Mouse (Mus musculus): ENCODE data around the gene Cfap20. TPM values are rescaled to one million over a fixed set of nuclear protein-coding genes. Genes with fewer than 3 reads are reported as not detected.

Cfap20 gene
- total RNA-seq, 2 experiments from 2014 or later, result 13.2 to 30.2 TPM

DNA sequence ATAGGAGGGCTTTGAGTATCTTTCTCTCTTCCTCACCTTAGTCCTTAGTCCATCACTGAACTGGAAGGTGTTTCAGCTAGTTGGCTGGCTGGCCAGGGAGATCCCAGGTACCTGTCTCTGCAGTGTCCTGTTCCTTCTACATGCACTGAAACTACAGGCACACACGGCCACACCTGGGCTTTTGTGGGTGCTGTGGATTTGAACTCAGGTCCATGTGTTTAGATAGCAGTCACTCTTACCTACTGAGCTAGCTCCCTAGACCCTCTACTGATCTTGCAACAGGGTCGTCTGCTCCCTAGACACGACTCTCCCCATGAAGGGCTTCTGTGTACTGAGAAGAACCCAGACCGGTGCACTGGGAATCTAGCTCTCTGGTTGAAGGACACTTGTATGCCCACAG, 57.6 kb downstream of the Cfap20 start:
- no peak for ATAC-seq (replicated peaks; ENCODE audit: low FRiP score, poor library complexity, severe bottlenecking)

- no peak for ATAC-seq (replicated peaks; ENCODE audit: low FRiP score, poor library complexity, severe bottlenecking)
Measured at GRCm38 (mm10) chr8:95376309-95376999, 58.2 kb downstream of the Cfap20 start.

GRCm38 (mm10) chr8:95375374-95375930, 59.2 kb downstream of the Cfap20 start:
- no peak for ATAC-seq (replicated peaks; ENCODE audit: low FRiP score, poor library complexity, severe bottlenecking)

DNA sequence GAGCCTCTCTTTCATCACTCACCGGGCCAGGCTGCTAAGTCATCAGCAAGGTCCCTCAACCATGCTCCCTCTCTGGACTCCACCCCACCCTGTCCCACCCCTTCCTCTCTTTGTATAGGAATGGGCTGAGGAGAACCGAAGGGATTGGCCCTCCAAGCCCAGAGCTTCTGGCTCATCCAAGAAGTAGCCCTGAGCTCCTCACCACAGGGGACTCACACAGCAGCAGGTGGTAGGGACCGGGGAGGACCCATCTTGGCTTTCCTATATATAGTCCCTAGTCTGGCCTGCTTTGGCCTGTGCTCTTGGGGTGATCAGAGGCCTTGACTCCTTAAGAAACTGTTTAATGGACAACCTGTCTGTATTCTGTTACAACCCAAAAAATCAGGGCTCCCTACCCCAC, 60.2 kb downstream of the Cfap20 start:
- no peak for ATAC-seq (replicated peaks; ENCODE audit: low FRiP score, poor library complexity, severe bottlenecking)

- no peak for ATAC-seq (replicated peaks; ENCODE audit: low FRiP score, poor library complexity, severe bottlenecking)
Measured at GRCm38 (mm10) chr8:95373389-95374002, 61.2 kb downstream of the Cfap20 start.

Other genes with a start within 250 kb of the Cfap20 start
- not detected in 2 replicates for gene Kifc3, start 232.1 kb downstream of the Cfap20 start, total RNA-seq (2015; ENCODE audit: low replicate concordance)
- gene Kifc3, start 232.1 kb downstream of the Cfap20 start, total RNA-seq (2017; ENCODE audit: low replicate concordance), result 0.51 and 0.76 TPM in 2 replicates
- not detected in 2 replicates for gene Cngb1, start 128.3 kb downstream of the Cfap20 start, total RNA-seq (2015; ENCODE audit: low replicate concordance)
- not detected in 2 replicates for gene Cngb1, start 128.3 kb downstream of the Cfap20 start, total RNA-seq (2017; ENCODE audit: low replicate concordance)
- not detected in 2 replicates for gene Tepp, start 124.3 kb downstream of the Cfap20 start, total RNA-seq (2015; ENCODE audit: low replicate concordance)
- not detected in 2 replicates for gene Tepp, start 124.3 kb downstream of the Cfap20 start, total RNA-seq (2017; ENCODE audit: low replicate concordance)
- gene Zfp319, start 102.9 kb downstream of the Cfap20 start, total RNA-seq (2015; ENCODE audit: low replicate concordance), result 0.36 and 0.42 TPM in 2 replicates
- gene Zfp319, start 102.9 kb downstream of the Cfap20 start, total RNA-seq (2017; ENCODE audit: low replicate concordance), result 0.39 and 0.61 TPM in 2 replicates
- gene Usb1, start 102.6 kb downstream of the Cfap20 start, total RNA-seq (2015; ENCODE audit: low replicate concordance), result 5.4 and 13.0 TPM in 2 replicates
- gene Usb1, start 102.6 kb downstream of the Cfap20 start, total RNA-seq (2017; ENCODE audit: low replicate concordance), result 2.3 TPM in 1 of 2 replicates, not detected in the other
- gene Mmp15, start 82.6 kb downstream of the Cfap20 start, total RNA-seq (2015; ENCODE audit: low replicate concordance), result not detected in 2 replicates
- gene Mmp15, start 82.6 kb downstream of the Cfap20 start, total RNA-seq (2017; ENCODE audit: low replicate concordance), result not detected in 2 replicates
- 22.2 and 69.9 TPM in 2 replicates for gene Csnk2a2, start 55.2 kb upstream of the Cfap20 start, total RNA-seq (2015; ENCODE audit: low replicate concordance)
- gene Csnk2a2, start 55.2 kb upstream of the Cfap20 start, total RNA-seq (2017; ENCODE audit: low replicate concordance), result 28.4 and 33.0 TPM in 2 replicates
- not detected in 2 replicates for gene Ccdc113, start 99.2 kb upstream of the Cfap20 start, total RNA-seq (2015; ENCODE audit: low replicate concordance)
- gene Ccdc113, start 99.2 kb upstream of the Cfap20 start, total RNA-seq (2017; ENCODE audit: low replicate concordance), result 2.7 TPM in 1 of 2 replicates, not detected in the other
- not detected in 2 replicates for gene Prss54, start 141.5 kb upstream of the Cfap20 start, total RNA-seq (2015; ENCODE audit: low replicate concordance)
- gene Prss54, start 141.5 kb upstream of the Cfap20 start, total RNA-seq (2017; ENCODE audit: low replicate concordance), result not detected in 2 replicates
- gene Gins3, start 198.6 kb upstream of the Cfap20 start, total RNA-seq (2015; ENCODE audit: low replicate concordance), result 18.9 and 34.6 TPM in 2 replicates
- 41.4 and 54.2 TPM in 2 replicates for gene Gins3, start 198.6 kb upstream of the Cfap20 start, total RNA-seq (2017; ENCODE audit: low replicate concordance)
- gene Ndrg4, start 242.1 kb upstream of the Cfap20 start, total RNA-seq (2015; ENCODE audit: low replicate concordance), result not detected in 2 replicates
- gene Ndrg4, start 242.1 kb upstream of the Cfap20 start, total RNA-seq (2017; ENCODE audit: low replicate concordance), result 0.26 TPM in 1 of 2 replicates, not detected in the other